Mouse (Mus musculus) stomach, postnatal 0 days (tissue): ENCODE measurements around the gene Mok.

ENCODE experiments used
- CTCF ChIP-seq: IDR thresholded peaks from 2 replicates; pipeline ENCODE4 v1.5.1; 2016; ENCODE audit warnings: antibody characterized with exemption, low read depth, mild to moderate bottlenecking, moderate library complexity
- EP300 ChIP-seq: optimal IDR thresholded peaks from 2 replicates; pipeline ENCODE3; 2016; ENCODE audit warnings: antibody characterized with exemption

DNA sequence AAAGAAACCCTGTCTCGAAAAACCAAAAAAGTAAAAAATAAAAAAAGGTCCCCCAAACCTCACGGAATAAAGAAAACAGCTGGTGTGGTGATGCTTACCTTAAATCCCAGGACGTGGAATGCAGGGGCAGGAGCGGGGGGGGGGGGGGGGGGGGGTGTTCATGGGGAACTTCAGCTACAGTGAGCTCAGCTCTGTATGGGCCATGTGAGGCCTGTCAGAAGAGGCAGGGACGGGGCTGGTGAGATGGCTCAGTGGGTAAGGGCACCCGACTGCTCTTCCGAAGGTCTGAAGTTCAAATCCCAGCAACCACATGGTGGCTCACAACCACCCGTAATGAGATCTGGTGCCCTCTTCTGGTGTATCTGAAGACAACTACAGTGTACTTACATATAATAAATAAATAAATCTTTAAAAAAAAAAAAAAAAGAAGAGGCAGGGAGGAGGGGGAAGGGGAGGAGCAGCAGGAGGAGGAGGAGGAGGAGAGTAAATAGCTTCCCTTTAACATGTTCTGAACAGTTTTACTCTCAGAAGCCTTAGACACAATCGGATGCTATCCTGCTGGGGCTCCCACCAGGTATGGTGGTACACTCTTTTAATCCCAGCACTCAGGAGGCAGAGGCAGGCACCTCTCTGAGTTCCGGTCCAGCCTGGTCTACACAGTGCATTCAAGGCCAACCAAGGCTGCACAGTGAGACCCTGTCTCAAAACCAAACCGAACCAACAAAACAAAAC is 10.3 kb downstream of the Mok start:
- TF ChIP-seq CTCF (no peak), EP300 (no peak)
